Mouse (Mus musculus) embryonic facial prominence, embryonic 14.5 days (tissue): ENCODE results near the gene Klrb1. TPM values are rescaled to one million over a fixed set of nuclear protein-coding genes. Genes with fewer than 3 reads are reported as not detected.
"Not testable (repeated sequence)": the region's sequence is repeated elsewhere in the genome, so short reads cannot be mapped to it uniquely, and the experiment has no call there.

ENCODE experiments used
- ATAC-seq: fragments of 200-750 bp; cut with Nextera tagmentation; 2 replicates; pipeline ENCODE4 v1.8.0; 2017; ENCODE audit warnings: low read depth, moderate number of reproducible peaks, moderate TSS enrichment
- DNase-seq: peaks from one replicate; pipeline ENCODE4 v3.0.0-alpha.2; 2015; ENCODE audit warnings: low spot score
- H3K27ac ChIP-seq: fragments of 300-500 bp; sonication (generic); replicated peaks from 2 replicates; pipeline ENCODE4 v1.5.1; 2014; ENCODE audit warnings: low read depth, mild to moderate bottlenecking, low read length, moderate library complexity
- H3K27me3 ChIP-seq: fragments of 300-500 bp; sonication (generic); replicated peaks from 2 replicates; pipeline ENCODE4 v1.6.1; 2014; ENCODE audit warnings: low read length; ENCODE audit not compliant: control insufficient read depth, insufficient read depth
- H3K36me3 ChIP-seq: fragments of 300-500 bp; sonication (generic); 2 replicates; pipeline ENCODE4 v1.6.1; 2014; ENCODE audit warnings: low read length, mixed read lengths; ENCODE audit not compliant: control insufficient read depth, insufficient read depth
- H3K4me1 ChIP-seq: fragments of 300-500 bp; sonication (generic); 2 replicates; pipeline ENCODE4 v1.6.1; 2014; ENCODE audit warnings: antibody characterized with exemption, low read length; ENCODE audit not compliant: control insufficient read depth, insufficient read depth
- H3K4me2 ChIP-seq: fragments of 300-500 bp; sonication (generic); 2 replicates; pipeline ENCODE4 v1.6.1; 2014; ENCODE audit warnings: low read depth, mild to moderate bottlenecking, low read length, moderate library complexity, mixed read lengths
- H3K4me3 ChIP-seq: fragments of 300-500 bp; sonication (generic); 2 replicates; pipeline ENCODE4 v1.5.1; 2014; ENCODE audit warnings: low read depth, mild to moderate bottlenecking, low read length
- H3K9ac ChIP-seq: fragments of 300-500 bp; sonication (generic); 2 replicates; pipeline ENCODE4 v1.6.1; 2014; ENCODE audit warnings: low read depth, mild to moderate bottlenecking, low read length, moderate library complexity, mixed read lengths
- H3K9me3 ChIP-seq: fragments of 300-500 bp; sonication (generic); 2 replicates; pipeline ENCODE4 v1.6.1; 2016; ENCODE audit warnings: low read length; ENCODE audit not compliant: control insufficient read depth
- WGBS: fragments of 180-500 bp; shearing (Covaris S2); extraction: QIAGEN DNeasy Blood & Tissue Kit; methylation state at CpG from one replicate; pipeline ENCODE4 v1.1.7; 2014; 5-methylcytosine and 5-hydroxymethylcytosine counted together
- polyA plus RNA-seq: library from polyadenylated mRNA; unstranded; fragments of >200 nt; fragmentation: Nextera tagmentation; extraction: Ambion mirVana; gene quantifications from 2 replicates; pipeline ENCODE4 v1.2.1, GENCODE M21; 2014

The Klrb1 gene
- polyA plus RNA-seq, 1 experiment from 2014 or later: not detected

DNA sequence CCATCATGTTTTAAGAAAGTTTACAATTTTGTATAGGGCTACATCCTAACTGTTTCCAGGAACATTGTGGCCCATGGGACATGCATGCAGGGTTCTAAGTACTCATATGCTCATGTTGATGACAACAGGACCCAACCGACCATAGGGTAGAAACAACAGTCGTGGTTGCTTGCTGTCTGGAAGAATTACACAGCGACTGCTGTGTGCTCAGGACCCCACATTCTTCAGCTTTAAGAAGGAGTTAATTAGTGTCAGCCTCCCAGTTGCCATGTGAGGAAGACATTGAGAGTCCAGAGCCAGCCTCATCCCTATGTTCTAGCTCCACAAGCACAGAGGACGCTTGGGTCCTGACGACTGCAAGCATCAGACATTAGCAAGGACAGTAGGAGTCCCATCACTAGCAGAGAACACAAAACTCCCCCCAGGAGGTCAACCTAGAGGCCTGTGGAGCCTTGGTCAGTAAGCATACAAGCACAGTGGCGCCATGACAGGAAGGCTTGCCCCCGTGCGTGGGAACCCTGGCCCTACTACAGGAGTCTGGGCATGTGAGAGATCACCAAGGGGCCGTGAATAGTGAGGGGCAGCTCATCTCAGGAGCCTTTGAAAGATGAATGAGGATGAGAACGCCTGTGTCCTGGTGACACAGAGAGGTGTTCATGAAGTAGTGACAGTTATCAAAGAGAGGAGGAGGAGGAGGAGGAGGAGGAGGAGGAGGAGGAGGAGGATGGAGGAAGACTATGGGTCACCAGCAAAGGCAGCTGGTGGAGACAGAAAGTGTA lies 40.2 kb upstream of the Klrb1 start:
- not testable (repeated sequence) for H3K9me3 ChIP-seq, H3K36me3 ChIP-seq, DNase-seq, ATAC-seq, H3K4me1 ChIP-seq, H3K27me3 ChIP-seq
- H3K27ac ChIP-seq: peak overlapping the region; percentile 71
- peak overlapping the region; percentile 58 for H3K4me2 ChIP-seq
- peak overlapping the region; percentile 47 for H3K4me3 ChIP-seq
- WGBS: 63% methylated on average over 10 of the region's 10 CpGs
- peak overlapping the region; percentile 62 for H3K9ac ChIP-seq

DNA sequence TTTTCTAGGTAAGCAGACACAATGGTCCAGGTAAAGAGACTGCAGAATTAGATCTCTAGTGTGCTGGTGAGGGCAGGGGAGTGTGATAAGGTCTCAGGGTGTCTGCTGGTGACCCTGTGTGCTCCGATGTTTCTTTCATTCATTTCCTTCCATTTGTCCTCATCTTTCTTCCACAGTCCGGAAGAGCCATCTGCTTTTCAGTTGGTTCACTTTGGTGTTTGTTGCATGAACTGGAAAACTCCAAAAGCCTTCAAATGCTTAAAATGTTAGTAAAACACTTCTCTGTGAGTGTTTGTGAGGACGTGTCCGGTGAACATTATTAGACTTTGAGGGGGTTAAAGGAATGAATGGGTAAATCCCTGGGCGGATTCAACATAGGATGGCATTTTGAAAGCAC lies 38.3 kb upstream of the Klrb1 start:
- peaks cover 2% of the 10 kb centered on the region; the same call in 1 of the 2 replicates for H3K4me1 ChIP-seq
- H3K36me3 ChIP-seq: no peaks in the 10 kb centered on the region
- peak overlapping the region; percentile 52 for H3K4me2 ChIP-seq
- no peaks in the 10 kb centered on the region for H3K9me3 ChIP-seq
- DNase-seq: no peak
- WGBS: 40% methylated on average over 5 of the region's 5 CpGs
- H3K4me3 ChIP-seq: peak overlapping the region; percentile 63
- no peaks in the 10 kb centered on the region for H3K27me3 ChIP-seq
- H3K27ac ChIP-seq: peak overlapping the region; percentile 61
- no peak for ATAC-seq
- H3K9ac ChIP-seq: peak overlapping the region; percentile 58; the same call in 1 of the 2 replicates

DNA sequence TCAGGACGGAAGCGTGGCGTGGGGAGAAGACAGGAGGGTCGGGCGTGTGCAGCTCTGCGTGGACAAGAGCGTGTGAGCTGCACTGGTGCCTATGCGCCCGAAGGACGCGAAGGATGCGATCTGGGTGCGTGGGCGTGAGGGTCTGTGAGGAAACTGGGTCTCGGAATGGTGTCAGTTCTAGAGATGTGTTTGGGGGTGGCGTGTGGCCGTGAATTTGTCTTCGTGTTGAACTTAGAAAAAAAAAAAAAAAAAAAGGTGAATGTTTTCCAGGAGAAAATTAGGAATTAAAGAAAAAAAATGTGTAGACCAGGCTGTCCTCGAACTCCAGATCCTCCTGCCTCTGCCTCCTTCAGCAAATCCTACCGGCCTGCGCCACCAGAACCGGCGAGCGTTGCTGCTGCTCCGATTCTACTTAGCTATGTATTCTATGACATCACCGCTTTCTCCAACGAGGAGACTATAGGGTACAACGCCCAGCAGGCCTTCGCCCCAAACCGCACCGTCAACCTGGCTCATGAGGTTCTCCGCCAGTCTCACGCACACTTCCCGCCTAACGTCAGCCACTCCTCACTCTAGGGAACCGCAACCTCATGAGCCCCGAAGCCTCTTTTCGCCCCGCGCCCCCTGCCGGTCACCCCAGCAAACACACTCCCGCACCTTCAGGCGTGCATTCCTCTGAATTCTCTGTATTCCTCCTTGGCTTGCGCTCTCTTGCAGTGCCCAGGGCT lies 37.7 kb upstream of the Klrb1 start:
- not testable (repeated sequence) for H3K4me1 ChIP-seq, H3K36me3 ChIP-seq, H3K27me3 ChIP-seq, H3K9me3 ChIP-seq
- Histone ChIP-seq H3K27ac (peak overlapping the region; percentile 92), H3K4me3 (peak overlapping the region; percentile 63), H3K9ac (peak overlapping the region; percentile 75), H3K4me2 (peak overlapping the region; percentile 52)
- DNase-seq (peak; percentile 76), ATAC-seq (peak; percentile 74)
- under 1% methylated on average over 43 of the region's 44 CpGs for WGBS

DNA sequence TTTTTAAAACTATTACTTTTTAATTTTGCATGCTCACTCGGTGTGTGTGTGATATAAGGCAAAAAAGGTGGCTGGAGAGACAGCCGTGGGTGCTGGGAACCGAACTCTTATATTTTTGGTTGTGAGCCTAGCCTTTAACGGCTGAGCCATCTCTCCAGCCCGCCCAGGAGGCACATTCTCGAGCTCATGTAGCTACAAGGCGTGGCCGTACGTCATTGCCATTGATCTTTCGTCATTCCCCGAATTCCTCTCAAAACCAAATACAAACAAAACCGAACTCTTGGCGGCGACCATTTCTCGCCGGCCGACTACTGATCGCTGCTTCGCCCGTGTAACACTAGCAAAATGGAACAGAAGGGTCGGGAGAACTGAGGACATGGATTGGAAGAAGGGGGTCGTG lies 37.2 kb upstream of the Klrb1 start:
- not testable (repeated sequence) for H3K36me3 ChIP-seq
- under 1% methylated on average over 22 of the region's 22 CpGs for WGBS

DNA sequence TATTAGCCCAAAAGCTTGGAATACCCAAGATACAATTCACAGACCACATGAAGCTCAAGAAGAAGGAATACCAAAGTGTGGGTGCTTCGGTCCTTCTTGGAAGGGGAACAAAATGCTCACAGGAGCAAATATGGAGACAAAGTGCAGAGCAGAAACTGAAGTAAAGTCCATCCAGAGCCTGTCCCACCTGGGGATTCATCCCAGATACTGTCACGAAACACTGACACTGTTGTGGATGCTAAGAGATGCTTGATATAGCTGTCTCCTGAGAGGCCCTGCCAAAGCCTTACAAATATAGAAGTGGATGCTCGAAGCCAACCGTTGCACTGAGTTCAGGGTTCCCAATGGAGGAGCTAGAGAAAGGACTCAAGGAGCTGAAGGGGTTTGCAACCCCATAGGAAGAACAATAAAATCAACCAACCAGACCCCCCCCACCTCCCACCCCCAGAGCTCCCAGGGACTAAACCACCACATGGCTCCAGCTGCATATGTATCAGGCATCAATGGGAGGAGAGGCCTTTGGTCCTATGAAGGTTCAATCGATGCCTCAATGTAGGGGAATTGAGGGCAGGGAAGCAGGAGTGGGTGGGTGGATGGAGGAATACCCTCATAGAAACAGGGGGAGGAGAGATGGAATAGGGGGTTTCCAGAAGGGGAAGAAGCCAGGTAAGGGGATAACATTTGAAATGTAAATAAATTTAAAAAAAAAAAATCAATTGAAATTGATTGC lies 36.5 kb upstream of the Klrb1 start:
- WGBS: 82% methylated on average over 5 of the region's 5 CpGs

More for the DNA sequence above, 37.2 kb upstream of the Klrb1 start:
- H3K9me3 ChIP-seq, H3K27me3 ChIP-seq, H3K4me1 ChIP-seq: not testable (repeated sequence)
- peak overlapping the region; percentile 75 for H3K9ac ChIP-seq
- H3K4me2 ChIP-seq: peak overlapping the region; percentile 34
- peak overlapping the region; percentile 63 for H3K4me3 ChIP-seq
- DNase-seq (peak; percentile 83), ATAC-seq (peak; percentile 24)
- H3K27ac ChIP-seq: peak overlapping the region; percentile 92

DNA sequence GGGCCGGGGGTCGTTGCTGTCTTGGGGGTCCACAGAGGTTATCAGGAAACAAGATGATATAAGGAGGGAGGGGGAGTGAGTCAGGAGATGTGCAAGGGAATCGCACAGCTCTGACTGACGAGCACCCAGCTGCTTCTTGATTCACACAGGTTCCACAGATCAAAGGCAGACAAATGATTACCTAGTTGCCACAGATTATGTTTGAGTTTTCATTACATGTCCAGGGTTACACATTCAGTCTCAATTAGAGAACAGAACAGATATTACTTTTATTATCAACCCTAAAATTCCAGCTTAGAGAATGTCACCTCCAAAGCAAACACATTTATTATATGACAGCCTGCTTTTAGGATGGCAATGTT lies 32.5 kb upstream of the Klrb1 start:
- DNase-seq, H3K4me1 ChIP-seq, H3K4me2 ChIP-seq, H3K27me3 ChIP-seq, H3K9ac ChIP-seq, H3K36me3 ChIP-seq, H3K27ac ChIP-seq, ATAC-seq, H3K9me3 ChIP-seq, H3K4me3 ChIP-seq: not testable (repeated sequence)
- WGBS: 53% methylated on average over 4 of the region's 4 CpGs

More for the DNA sequence above, 36.5 kb upstream of the Klrb1 start:
- Histone ChIP-seq H3K4me3 (peak overlapping the region; percentile 63; the same call in 1 of the 2 replicates), H3K27me3 (no peaks in the 10 kb centered on the region), H3K4me2 (peak overlapping the region; percentile 34), H3K36me3 (no peaks in the 10 kb centered on the region), H3K4me1 (peaks cover 2% of the 10 kb centered on the region; the same call in 1 of the 2 replicates), H3K9me3 (no peaks in the 10 kb centered on the region), H3K9ac (no peak overlapping the region), H3K27ac (no peak overlapping the region)
- no peak for ATAC-seq
- no peak for DNase-seq

DNA sequence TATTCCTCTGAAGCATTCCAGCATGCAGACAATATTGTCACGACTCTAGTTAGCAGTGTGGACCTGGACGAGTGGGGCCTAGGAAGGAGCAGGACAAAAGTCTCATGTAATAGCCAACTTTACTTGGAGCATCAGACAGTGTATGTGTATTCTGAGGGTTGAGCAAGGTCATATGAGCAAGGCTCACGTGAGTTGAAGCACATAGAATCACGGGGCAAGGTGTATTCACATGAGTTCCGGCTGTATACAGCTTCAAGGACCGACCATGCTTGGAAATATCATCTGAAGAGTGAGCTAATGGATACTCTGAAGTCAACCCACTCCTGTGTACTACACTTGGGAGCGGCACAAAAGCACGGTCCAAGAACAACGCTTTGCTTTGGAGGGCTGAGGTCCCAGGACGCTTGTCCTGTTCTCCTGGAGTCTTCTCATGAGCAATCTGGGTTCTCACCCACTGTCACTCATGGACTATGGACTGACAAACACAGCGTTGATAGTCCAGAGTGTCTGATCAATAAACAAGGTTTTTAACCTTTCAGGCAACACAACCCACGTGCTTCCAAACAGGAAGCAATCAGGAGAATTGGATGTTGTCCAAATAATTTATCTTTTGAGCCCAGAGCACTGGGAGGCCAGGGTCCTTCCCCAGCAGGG lies 32.0 kb upstream of the Klrb1 start:
- 79% methylated on average over 12 of the region's 12 CpGs for WGBS
- H3K27me3 ChIP-seq, H3K27ac ChIP-seq, H3K4me3 ChIP-seq, H3K9me3 ChIP-seq, H3K36me3 ChIP-seq, ATAC-seq, DNase-seq, H3K4me1 ChIP-seq: not testable (repeated sequence)
- H3K4me2 ChIP-seq: peak overlapping the region; percentile 20; the same call in 1 of the 2 replicates
- peak overlapping the region; percentile 10; the same call in 1 of the 2 replicates for H3K9ac ChIP-seq

DNA sequence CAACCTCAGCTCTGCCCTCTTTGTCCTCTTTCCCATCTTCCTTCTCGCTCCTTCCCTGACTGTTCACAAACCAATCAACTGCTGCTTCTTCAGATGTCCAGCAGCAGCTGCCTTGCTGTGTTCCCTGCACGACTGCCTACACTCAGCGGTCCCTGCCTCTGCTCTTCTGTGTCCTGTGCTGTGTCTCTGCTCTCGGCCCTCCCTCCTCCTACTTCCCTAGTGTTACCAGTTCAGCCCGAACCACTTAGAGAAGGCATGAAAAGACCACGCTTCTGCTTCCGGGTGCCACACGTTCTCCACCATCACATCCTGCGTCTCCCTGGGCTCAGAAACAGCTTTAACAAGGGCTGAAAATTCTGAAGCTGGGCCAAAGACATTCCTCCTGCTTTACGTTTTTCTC lies 31.4 kb upstream of the Klrb1 start:
- not testable (repeated sequence) for H3K36me3 ChIP-seq, H3K9me3 ChIP-seq, H3K27me3 ChIP-seq, H3K4me3 ChIP-seq, H3K4me1 ChIP-seq, DNase-seq
- Histone ChIP-seq H3K27ac (0 out of 2 replicates have a peak overlapping the region, but pooled peaks have one; percentile 39), H3K4me2 (peak overlapping the region; percentile 20; the same call in 1 of the 2 replicates), H3K9ac (peak overlapping the region; percentile 10; the same call in 1 of the 2 replicates)
- 26% methylated on average over 10 of the region's 10 CpGs for WGBS
- ATAC-seq: peak; percentile 84
